Mouse (Mus musculus): Measurements from ENCODE around the gene Med23.

Gene Med23

GRCm38 (mm10) chr10:24869760-24870290 lies at the start of gene Med23:
Gene Med23 (plus strand): TSS chr10:24869986.
- in situ Hi-C loops (cut with MboI, MseI) = no loop called here

GRCm38 (mm10) chr10:24821990-24822676 lies 47.7 kb upstream of the Med23 start:
- in situ Hi-C loops (cut with MboI, MseI) = no loop called here

- in situ Hi-C loops (cut with MboI, MseI) = no loop called here
Observed at GRCm38 (mm10) chr10:24822842-24823241, 46.9 kb upstream of the Med23 start.

- in situ Hi-C loops (cut with MboI, MseI) = no loop called here
Observed at GRCm38 (mm10) chr10:24823265-24823664, 46.5 kb upstream of the Med23 start.

- in situ Hi-C loops (cut with MboI, MseI) = no loop called here
Observed at GRCm38 (mm10) chr10:24823697-24824535, 45.9 kb upstream of the Med23 start.

GRCm38 (mm10) chr10:24824621-24825020 lies 45.2 kb upstream of the Med23 start:
- in situ Hi-C loops (cut with MboI, MseI) = no loop called here

- in situ Hi-C loops (cut with MboI, MseI) = no loop called here
Observed at GRCm38 (mm10) chr10:24825456-24826081, 44.2 kb upstream of the Med23 start.

- in situ Hi-C loops (cut with MboI, MseI) = no loop called here
Observed at GRCm38 (mm10) chr10:24826130-24826529, 43.7 kb upstream of the Med23 start.

GRCm38 (mm10) chr10:24828136-24828535 lies 41.6 kb upstream of the Med23 start:
- in situ Hi-C loops (cut with MboI, MseI) = no loop called here

GRCm38 (mm10) chr10:24830448-24830847 lies 39.3 kb upstream of the Med23 start:
- in situ Hi-C loops (cut with MboI, MseI) = no loop called here

- in situ Hi-C loops (cut with MboI, MseI) = no loop called here
Observed at GRCm38 (mm10) chr10:24831377-24832095, 38.2 kb upstream of the Med23 start.

GRCm38 (mm10) chr10:24832306-24832705 lies 37.5 kb upstream of the Med23 start:
- in situ Hi-C loops (cut with MboI, MseI) = no loop called here

GRCm38 (mm10) chr10:24834634-24835371 lies 35.0 kb upstream of the Med23 start:
- in situ Hi-C loops (cut with MboI, MseI) = no loop called here

GRCm38 (mm10) chr10:24835702-24836342 lies 34.0 kb upstream of the Med23 start:
- in situ Hi-C loops (cut with MboI, MseI) = no loop called here

GRCm38 (mm10) chr10:24836366-24837038 lies 33.3 kb upstream of the Med23 start:
- in situ Hi-C loops (cut with MboI, MseI) = no loop called here

- in situ Hi-C loops (cut with MboI, MseI) = no loop called here
Observed at GRCm38 (mm10) chr10:24840795-24841194, 29.0 kb upstream of the Med23 start.

GRCm38 (mm10) chr10:24841998-24842397 lies 27.8 kb upstream of the Med23 start:
- in situ Hi-C loops (cut with MboI, MseI) = no loop called here

- in situ Hi-C loops (cut with MboI, MseI) = no loop called here
Observed at GRCm38 (mm10) chr10:24842676-24843075, 27.1 kb upstream of the Med23 start, which contains the start of gene Enpp3. Gene Enpp3 (minus strand): TSS chr10:24842823.

GRCm38 (mm10) chr10:24863146-24863545 lies 6.6 kb upstream of the Med23 start:
- in situ Hi-C loops (cut with MboI, MseI) = no loop called here

GRCm38 (mm10) chr10:24864434-24864833 lies 5.4 kb upstream of the Med23 start:
- in situ Hi-C loops (cut with MboI, MseI) = no loop called here
